Mouse (Mus musculus) left cerebral cortex, postnatal 10 days (tissue): ENCODE results near the gene Gm8914. TPM values are rescaled to one million over a fixed set of nuclear protein-coding genes. Genes with fewer than 3 reads are reported as not detected.
"Not testable (repeated sequence)": the region's sequence is repeated elsewhere in the genome, so short reads cannot be mapped to it uniquely, and the experiment has no call there.

Experiments
- DNase-seq, 2 experiments: peaks; one replicate each; pipeline ENCODE4 v3.0.0; 2021 to 2022; ENCODE audit warnings: low spot score in 2 of 2, mixed read lengths in 1 of 2; ENCODE audit errors: extremely low spot score in 1 of 2
- intact Hi-C: fragments of 180-260 bp; cut with DNase I; formaldehyde crosslinking; loops from one replicate; pipeline ENCODE4 v1.15.1; 2025
- total RNA-seq, 2 experiments: library from RNA; stranded (reverse); gene quantifications; 2 replicates each; pipeline ENCODE4 v1.2.3; 2021

Gm8914 gene
- not detected for total RNA-seq

DNA sequence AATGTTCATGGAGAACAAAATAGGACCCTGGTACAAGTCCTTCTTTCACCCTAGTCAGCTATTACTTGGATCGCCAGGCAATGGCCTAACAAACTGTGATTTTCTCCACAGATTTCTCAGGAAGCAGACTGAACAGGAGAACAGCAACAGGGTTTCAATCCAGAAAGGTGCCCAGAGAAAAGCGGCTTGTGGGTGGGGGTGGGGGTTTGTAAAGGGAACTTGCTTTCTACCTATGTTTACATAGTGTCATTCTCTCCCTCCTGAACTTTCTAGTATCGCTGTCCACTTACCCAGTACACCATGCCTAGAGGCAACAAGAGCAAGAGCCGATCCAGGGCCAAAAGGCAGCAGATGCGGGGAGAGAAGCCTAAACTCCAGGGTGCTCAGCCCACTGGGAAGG, at the start of gene Gm8914:
Gene Gm8914, plus strand, starts transcription at position 301 of the 400 bp plus-strand sequence.
- DNase-seq, intact Hi-C loops: not testable (repeated sequence)

Other genes with a start within 250 kb of the Gm8914 start
- gene Mageb2, start 148.4 kb upstream of the Gm8914 start, total RNA-seq = not detected
- not detected for gene Gm5072, start 87.6 kb upstream of the Gm8914 start, total RNA-seq
- gene 1700084M14Rik, start 95.8 kb downstream of the Gm8914 start, total RNA-seq = not detected
- not detected for gene Gm14781, start 152.1 kb downstream of the Gm8914 start, total RNA-seq